Mouse (Mus musculus) thymus, adult 2 months (tissue): ENCODE measurements around the gene Tradd. TPM values are rescaled to one million over a fixed set of nuclear protein-coding genes. Genes with fewer than 3 reads are reported as not detected.
"Not testable (repeated sequence)": the region's sequence is repeated elsewhere in the genome, so short reads cannot be mapped to it uniquely, and the experiment has no call there.

Experiments used
- DNase-seq: peaks from one replicate; pipeline ENCODE4 v3.0.0; 2021
- H3K27ac ChIP-seq: fragments of 200-500 bp; 2 replicates; pipeline ENCODE4 v1.5.1; 2012; ENCODE audit warnings: low read length, control low read depth; ENCODE audit not compliant: control insufficient read depth, insufficient read depth
- H3K27me3 ChIP-seq: fragments of 200-500 bp; 2 replicates; pipeline ENCODE4 v1.6.1; 2012; ENCODE audit warnings: mild to moderate bottlenecking, low read length, moderate library complexity, mixed read lengths; ENCODE audit not compliant: control insufficient read depth, insufficient read depth
- H3K36me3 ChIP-seq: fragments of 200-500 bp; 2 replicates; pipeline ENCODE4 v1.6.1; 2012; ENCODE audit warnings: mild to moderate bottlenecking, low read length, moderate library complexity; ENCODE audit not compliant: control insufficient read depth, insufficient read depth
- H3K4me1 ChIP-seq: fragments of 200-500 bp; replicated peaks from 2 replicates; pipeline ENCODE4 v1.6.1; 2012; ENCODE audit warnings: low read length; ENCODE audit not compliant: control insufficient read depth, insufficient read depth
- H3K4me3 ChIP-seq: fragments of 200-500 bp; 2 replicates; pipeline ENCODE4 v1.5.1; 2012; ENCODE audit warnings: mild to moderate bottlenecking, low read length, control low read depth, moderate library complexity; ENCODE audit not compliant: control insufficient read depth, insufficient read depth
- CTCF ChIP-seq: fragments of 200-500 bp; IDR thresholded peaks from 2 replicates; pipeline ENCODE4 v1.5.1; 2012; ENCODE audit warnings: mild to moderate bottlenecking, control low read depth, low read length, moderate library complexity, borderline replicate concordance; ENCODE audit not compliant: control insufficient read depth, poor library complexity, insufficient read depth; ENCODE audit errors: extremely low read depth
- POLR2A ChIP-seq: fragments of 200-500 bp; IDR thresholded peaks from 2 replicates; pipeline ENCODE4 v1.6.1; 2012; ENCODE audit warnings: mild to moderate bottlenecking, low read length, control low read depth, moderate library complexity; ENCODE audit not compliant: control insufficient read depth, poor library complexity, insufficient read depth; ENCODE audit errors: extremely low read depth
- WGBS: fragments of 180-500 bp; shearing (Covaris S2); methylation state at CpG from one replicate; pipeline ENCODE4 v1.1.7; 2018; 5-methylcytosine and 5-hydroxymethylcytosine counted together
- polyA plus RNA-seq: library from polyadenylated mRNA; depleted of rRNA; stranded (reverse); fragments of >200 nt; gene quantifications from 2 replicates; pipeline ENCODE4 v1.2.3, GENCODE M21; 2012

The Tradd gene
- polyA plus RNA-seq, 1 experiment = 40.4 TPM

DNA sequence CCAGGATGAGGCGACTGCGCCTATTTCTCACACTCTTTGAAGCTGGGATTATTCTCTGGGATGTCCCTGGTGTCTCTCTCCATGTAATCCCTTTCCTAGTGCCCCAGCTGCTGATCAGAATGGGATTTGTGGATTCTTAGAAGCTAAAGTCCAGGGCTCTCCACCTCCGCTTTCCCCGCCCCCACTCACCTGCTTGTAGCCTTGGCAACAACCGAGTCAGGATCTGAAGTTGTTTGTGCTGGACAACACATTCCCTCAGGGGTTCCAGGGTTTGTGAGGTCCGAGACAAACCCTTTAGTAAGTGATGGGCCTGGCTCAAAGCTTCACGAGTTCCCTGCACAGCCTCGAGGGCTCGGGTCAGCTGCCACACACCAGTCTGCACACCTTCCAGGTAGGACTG, 30.4 kb upstream of the Tradd start:
- TF ChIP-seq CTCF (no peak), POLR2A (no peak)
- no peak overlapping the region for H3K27ac ChIP-seq
- DNase-seq = no peak
- no peaks in the 10 kb centered on the region for H3K27me3 ChIP-seq
- H3K4me3 ChIP-seq = no peak overlapping the region
- 86% methylated on average over 9 of the region's 9 CpGs for whole genome bisulfite sequencing
- H3K36me3 ChIP-seq = peaks cover 4% of the 10 kb centered on the region
- H3K4me1 ChIP-seq = peaks cover 36% of the 10 kb centered on the region

DNA sequence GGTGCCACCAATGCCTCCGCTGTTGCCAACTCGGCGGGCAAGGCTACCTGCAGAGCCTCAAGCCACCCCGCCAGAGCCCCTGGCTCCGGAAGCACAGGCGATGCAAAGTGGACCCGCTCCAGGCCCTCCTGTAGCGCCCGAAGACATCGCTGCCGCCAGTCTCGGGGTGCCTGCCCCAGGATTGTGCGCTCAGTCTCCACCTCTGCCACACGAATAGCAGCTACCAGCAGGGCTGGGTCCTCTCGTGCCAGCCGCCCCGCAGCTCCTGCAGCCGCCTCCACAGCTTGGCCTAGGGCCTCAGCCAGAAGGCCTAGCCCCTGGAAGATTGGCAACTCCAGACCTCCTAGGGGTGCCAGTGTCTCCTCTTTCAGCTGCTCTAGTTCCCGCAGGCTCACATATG, 29.0 kb upstream of the Tradd start:
- H3K4me3 ChIP-seq = no peak overlapping the region
- no peaks in the 10 kb centered on the region for H3K36me3 ChIP-seq
- WGBS = 94% methylated on average over 19 of the region's 19 CpGs
- no peak for TF ChIP-seq CTCF
- no peak for TF ChIP-seq POLR2A
- H3K27me3 ChIP-seq = no peaks in the 10 kb centered on the region
- no peak overlapping the region for H3K27ac ChIP-seq
- DNase-seq = no peak
- peaks cover 36% of the 10 kb centered on the region for H3K4me1 ChIP-seq

DNA sequence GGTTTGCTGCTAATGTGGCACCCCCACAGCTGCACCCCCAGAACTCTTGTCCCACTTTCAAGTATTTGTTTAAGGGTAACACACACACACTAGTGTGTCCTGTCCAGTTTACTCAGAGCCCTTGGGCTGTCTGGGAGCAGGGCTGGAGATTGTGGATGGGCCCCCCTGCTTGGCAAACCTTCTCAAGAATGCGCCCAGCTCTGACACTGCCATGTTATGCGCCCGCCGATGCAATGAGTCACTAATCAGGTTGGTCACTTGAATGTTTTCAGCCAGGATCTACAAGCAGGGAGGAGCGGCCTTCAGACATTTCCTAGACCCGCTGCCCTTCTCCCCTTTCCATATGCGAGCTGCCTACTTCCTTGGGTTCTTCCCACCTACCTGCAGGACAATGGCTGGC, 28.1 kb upstream of the Tradd start:
- Histone ChIP-seq H3K27me3 (no peaks in the 10 kb centered on the region), H3K36me3 (no peaks in the 10 kb centered on the region), H3K27ac (no peak overlapping the region), H3K4me1 (peaks cover 33% of the 10 kb centered on the region), H3K4me3 (no peak overlapping the region)
- no peak for DNase-seq
- WGBS = 97% methylated on average over 7 of the region's 7 CpGs
- TF ChIP-seq POLR2A = no peak
- TF ChIP-seq CTCF = no peak

DNA sequence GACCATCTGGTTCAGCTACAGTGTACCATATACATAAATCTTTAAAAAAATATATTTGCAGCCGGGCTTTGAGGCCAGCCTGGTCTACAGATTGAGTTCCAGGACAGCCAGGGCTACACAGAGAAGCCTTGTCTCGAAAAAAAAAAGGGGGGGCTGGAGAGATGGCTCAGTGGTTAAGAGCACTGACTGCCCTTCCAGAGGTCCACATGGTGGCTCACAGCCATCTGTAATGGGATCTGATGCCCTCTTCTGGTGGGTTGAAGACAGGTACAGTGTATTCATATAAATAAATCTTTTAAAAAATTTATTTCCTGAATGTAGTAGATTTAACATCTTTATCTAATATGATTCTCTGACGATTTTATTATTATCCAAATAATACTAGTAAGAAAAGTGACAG, 27.4 kb upstream of the Tradd start:
- H3K27me3 ChIP-seq, H3K27ac ChIP-seq, DNase-seq, H3K36me3 ChIP-seq, H3K4me3 ChIP-seq: not testable (repeated sequence)
- H3K4me1 ChIP-seq = peaks cover 33% of the 10 kb centered on the region
- 71% methylated on average over 3 of the region's 3 CpGs for WGBS

DNA sequence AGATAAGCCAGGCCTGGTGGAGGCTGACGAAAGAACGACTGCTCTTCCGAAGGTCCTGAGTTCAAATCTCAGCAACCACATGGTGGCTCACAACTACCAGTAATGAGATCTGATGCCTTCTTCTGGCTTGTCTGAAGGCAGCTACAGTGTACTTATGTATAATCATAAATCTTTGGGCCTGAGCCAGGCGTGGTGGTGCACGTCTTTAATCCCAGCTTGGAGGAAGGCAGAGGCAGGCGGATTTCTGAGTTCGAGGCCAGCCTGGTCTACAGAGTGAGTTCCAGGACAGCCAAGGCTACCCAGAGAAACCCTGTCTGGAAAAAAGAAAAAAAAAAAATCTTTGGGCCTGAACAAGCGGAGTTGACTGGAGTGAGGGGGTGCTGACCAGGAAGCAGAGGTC, 27.0 kb upstream of the Tradd start:
- not testable (repeated sequence) for H3K4me3 ChIP-seq, H3K36me3 ChIP-seq, H3K27me3 ChIP-seq, H3K27ac ChIP-seq, DNase-seq
- H3K4me1 ChIP-seq = peaks cover 30% of the 10 kb centered on the region
- WGBS = 92% methylated on average over 8 of the region's 8 CpGs

DNA sequence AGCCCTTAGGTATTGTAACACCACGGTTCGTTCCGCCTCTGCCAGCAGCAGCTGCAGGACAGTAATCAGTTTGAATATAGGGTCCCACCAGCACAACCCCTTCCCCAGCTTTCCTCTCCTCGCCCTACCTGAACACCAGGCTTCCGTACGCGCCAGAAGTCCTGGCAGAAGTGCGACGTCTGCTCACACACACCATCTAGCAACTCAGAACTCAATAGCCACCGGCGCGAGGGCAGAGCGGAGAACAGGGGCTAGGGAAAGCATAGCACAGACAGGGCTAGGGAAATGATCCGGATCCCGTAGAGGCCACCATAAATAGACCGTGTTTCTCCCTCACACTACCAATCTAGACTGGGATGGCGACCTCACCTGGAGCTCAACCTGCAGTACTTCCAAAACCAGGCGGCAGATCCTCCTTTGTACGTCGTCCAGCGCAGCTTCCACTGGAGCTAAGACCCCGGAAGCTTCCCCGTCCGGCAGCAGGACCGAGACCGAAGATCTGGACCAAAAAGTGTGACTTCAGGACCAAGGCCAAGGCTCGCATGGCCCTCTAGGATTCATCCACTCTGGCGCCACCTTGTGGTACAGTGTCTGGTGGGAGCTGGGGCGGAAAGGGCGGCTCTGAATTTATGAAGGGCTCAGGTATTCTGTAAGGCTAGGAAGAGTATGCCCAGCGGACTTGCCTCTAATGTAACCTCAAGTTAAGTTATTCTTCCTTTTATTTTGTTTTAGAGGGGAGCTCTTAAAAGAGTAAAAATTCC, 26.3 kb upstream of the Tradd start:
- H3K27ac ChIP-seq = no peak overlapping the region
- TF ChIP-seq CTCF (peak; percentile 94), POLR2A (0 out of 2 replicates have a peak, but pooled peaks have one; percentile 19)
- H3K27me3 ChIP-seq = no peaks in the 10 kb centered on the region
- 30% methylated on average over 31 of the region's 31 CpGs for WGBS
- H3K36me3 ChIP-seq = no peaks in the 10 kb centered on the region
- no peak overlapping the region for H3K4me3 ChIP-seq
- peaks cover 25% of the 10 kb centered on the region for H3K4me1 ChIP-seq
- DNase-seq = peak; percentile 91

DNA sequence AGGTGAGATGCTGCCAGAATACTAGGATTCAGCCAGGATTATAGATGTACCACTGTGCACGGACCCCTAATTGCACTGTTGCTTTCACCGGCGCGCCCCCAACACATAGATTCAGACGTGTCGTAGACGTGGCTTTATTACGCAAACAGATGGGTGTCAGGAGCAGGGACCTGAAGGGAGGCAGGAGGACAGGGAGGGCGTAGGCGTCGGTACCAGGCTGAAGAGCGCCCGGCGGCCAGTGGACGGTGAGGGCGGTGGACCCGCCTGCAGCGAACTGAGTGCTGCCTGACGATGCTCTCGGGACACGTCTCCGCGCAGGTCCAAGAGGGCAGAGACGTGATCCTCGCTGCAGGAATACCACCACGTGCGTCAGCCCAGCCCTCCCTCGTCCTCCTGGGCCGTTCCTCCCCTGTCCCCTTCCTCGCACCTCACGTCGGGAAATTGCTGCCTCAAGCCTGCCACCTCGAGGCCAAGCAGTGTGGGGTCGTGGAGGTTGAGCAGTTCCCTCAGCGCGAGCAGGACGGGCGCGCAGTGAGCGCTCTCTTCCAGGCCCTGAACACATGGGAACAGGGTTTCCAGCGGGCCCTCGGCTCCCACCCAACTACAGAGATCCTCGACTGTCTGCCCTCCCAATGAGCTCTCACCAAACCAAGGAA, 25.5 kb upstream of the Tradd start, which contains the start of gene 4931428F04Rik:
TSS of gene 4931428F04Rik (minus strand) at position 60 of the 656 bp plus-strand sequence.
- TF ChIP-seq POLR2A (no peak), CTCF (no peak)
- peak; percentile 66 for DNase-seq
- Histone ChIP-seq H3K4me3 (peak within 1 kb of the TSS; percentile 77), H3K27me3 (no peaks in the 10 kb centered on the region), H3K36me3 (no peaks in the 10 kb centered on the region), H3K4me1 (peaks cover 17% of the 10 kb centered on the region), H3K27ac (peak within 1 kb of the TSS; percentile 52; the same call in 1 of the 2 replicates)
- 8% methylated on average over 43 of the region's 43 CpGs for WGBS
